Mouse (Mus musculus) megakaryocyte-erythroid progenitor cell, adult 5-6 weeks (primary cell): ENCODE results near the gene Polr2a. TPM values are rescaled to one million over a fixed set of nuclear protein-coding genes. Genes with fewer than 3 reads are reported as not detected.

Experiments
- ATAC-seq: replicated peaks from 2 replicates; pipeline ENCODE4 v1.8.0; 2016; ENCODE audit warnings: mild to moderate bottlenecking, inconsistent platforms; ENCODE audit not compliant: severe bottlenecking, poor library complexity, low FRiP score, low TSS enrichment
- total RNA-seq, 2 experiments: library from RNA; stranded (forward) in 1 of 2; stranded (reverse) in 1 of 2; fragments of 200-1000, 215-1000 nt in 1 of 2; fragments of >200 nt in 1 of 2; fragmentation: Nextera tagmentation in 1 of 2; gene quantifications; 2 replicates each; pipeline ENCODE4 v1.2.3; 2014 to 2017

Gene Polr2a
- total RNA-seq (2014; fragmentation: Nextera tagmentation) (106 TPM in 2 replicates), total RNA-seq (2017) (11.9 and 26.6 TPM in 2 replicates)

DNA sequence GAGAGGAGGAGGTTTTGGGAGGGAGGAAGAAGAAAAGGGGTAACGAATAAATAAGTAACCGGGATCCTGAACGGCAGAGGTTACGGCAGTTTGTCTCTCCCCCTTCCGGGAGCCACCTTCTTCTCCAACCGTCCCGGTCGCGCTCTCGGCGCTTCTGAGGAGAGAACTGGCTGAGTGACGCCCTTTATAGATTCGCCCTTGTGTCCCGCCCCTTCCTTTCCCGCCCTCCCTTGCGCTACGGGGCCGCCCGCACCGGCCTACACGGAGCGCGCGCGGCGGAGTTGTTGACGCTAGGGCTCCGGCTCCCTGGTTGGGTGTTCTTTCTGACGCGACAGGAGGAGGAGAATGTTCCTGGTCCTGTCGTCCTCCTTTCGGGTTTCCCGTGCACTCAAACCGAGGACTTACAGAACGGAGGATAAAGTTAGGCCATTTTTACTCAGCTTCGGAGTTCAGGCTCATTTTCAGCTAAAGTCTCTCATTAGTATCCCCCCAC is at the start of gene Polr2a:
Gene Polr2a (minus strand): TSS at position 160 of the 493 bp plus-strand sequence.
- peak; percentile 77 for ATAC-seq

DNA sequence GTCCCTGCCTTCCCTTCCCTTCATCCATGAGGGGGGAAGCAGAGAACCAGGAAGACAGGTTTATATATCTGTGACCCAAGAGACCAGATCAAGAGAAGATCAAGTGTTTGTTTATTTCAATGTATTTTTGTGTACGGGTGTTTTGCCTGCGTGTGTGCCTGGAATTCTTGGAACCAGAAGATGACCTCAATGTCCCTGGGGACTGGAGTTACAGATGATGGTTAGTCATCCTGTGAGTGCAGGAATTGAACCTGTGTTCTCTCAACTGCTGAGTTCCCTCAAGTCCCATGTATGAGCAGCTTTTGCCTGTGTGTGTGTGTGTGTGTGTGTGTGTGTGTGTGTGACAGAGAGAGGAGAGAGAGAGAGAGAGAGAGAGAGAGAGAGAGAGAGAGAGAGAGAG is 49.2 kb upstream of the Polr2a start:
- no peak for ATAC-seq

- no peak for ATAC-seq
Measured at GRCm38 (mm10) chr11:69806378-69806777, 47.9 kb upstream of the Polr2a start.

GRCm38 (mm10) chr11:69804972-69805909 is 46.8 kb upstream of the Polr2a start, which contains the start of gene Tmem102:
Gene Tmem102 (minus strand): TSS chr11:69805624.
- ATAC-seq = no peak

- ATAC-seq = no peak
Measured at GRCm38 (mm10) chr11:69804652-69804940, 46.2 kb upstream of the Polr2a start.

- peak; percentile 72 for ATAC-seq
Measured at GRCm38 (mm10) chr11:69803786-69804651, 45.6 kb upstream of the Polr2a start.

DNA sequence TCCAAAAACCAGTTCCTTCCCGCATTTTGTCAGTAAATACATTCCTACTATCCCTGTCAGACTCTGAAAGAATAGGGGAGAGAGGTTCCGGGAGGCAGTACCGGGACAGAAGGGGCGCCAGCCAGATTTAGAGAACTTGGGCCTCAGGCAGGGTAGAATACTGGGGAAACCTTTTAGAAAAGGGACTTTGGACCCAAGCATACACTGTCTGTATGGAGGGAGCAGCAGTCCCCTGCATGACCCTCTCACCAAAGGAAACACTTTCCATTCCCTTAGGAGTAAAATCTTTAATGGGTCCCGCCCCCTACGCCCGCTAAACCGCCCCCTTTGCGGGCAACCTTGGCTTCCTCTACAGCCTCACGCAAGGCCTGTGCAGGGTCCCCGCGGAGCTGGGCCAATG is 44.9 kb upstream of the Polr2a start:
- ATAC-seq = no peak; the same call in 1 of the 2 replicates

- ATAC-seq = 0 out of 2 replicates have a peak, but pooled peaks have one; percentile 31
Measured at GRCm38 (mm10) chr11:69802648-69803105, 44.2 kb upstream of the Polr2a start.

GRCm38 (mm10) chr11:69801379-69801977 is 43.0 kb upstream of the Polr2a start, which contains the start of gene Fgf11:
Gene Fgf11 (minus strand): TSS chr11:69801857.
- no peak for ATAC-seq

GRCm38 (mm10) chr11:69800392-69801197 is 42.2 kb upstream of the Polr2a start:
- ATAC-seq = no peak

DNA sequence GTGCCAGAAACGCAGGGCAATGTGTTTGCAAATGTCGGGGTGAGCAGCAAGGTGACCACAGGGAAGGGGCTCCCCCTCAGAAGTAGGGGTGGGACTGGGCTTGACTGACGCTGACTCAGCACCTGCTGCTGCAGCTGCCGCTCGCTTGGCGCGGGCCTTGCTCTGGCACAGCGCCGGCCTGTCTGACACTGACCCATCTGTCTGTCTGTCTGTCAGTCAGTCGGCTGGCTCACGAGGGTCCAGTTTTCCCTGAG is 41.6 kb upstream of the Polr2a start:
- no peak for ATAC-seq

- ATAC-seq = no peak
Measured at GRCm38 (mm10) chr11:69799394-69800137, 41.1 kb upstream of the Polr2a start.

- ATAC-seq = no peak
Measured at GRCm38 (mm10) chr11:69797924-69798323, 39.5 kb upstream of the Polr2a start.

- no peak for ATAC-seq
Measured at GRCm38 (mm10) chr11:69795983-69796435, 37.6 kb upstream of the Polr2a start.

DNA sequence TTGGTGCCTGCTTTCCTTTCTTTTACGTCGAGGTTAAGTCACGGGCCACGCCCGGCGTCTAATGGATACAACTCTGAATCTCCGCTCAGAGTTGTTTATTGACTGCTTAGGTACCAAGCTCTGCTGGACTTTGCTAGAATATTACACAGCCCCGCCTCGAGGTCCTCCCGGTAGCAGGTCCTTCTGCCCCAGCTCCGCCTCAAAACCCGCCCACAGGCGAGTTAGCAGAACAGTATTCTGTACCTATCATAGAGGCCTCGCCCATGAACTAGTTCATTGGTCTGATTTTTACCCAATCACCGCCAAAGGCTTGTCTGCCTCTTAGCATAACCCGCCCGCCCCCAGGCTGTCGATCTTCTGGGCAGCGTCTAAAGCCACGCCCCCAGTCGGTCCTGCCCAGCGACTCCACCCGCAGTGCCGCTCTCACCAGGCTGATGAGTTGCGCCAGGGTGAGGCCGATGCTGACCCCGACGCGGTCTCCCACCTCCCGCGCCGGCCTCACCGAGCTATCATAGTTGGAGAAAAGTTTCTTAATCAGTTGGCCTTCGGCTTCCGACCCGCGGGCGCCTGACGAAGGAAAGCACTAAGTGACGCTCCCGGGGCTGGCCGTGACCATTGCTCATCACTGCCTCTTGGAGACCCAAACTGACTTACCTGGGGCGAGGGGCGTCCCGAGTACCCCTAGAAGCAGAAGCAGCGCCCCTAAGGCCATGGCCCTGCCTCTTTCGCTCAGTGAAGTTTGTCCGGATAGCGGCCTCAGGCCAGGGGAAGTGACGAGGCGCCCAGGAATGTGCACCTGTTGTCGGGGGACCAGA is 36.9 kb upstream of the Polr2a start, which contains the start of gene Chrnb1:
Gene Chrnb1 (minus strand): TSS at position 776 of the 815 bp plus-strand sequence.
- ATAC-seq = peak; percentile 99

GRCm38 (mm10) chr11:69793429-69793828 is 35.0 kb upstream of the Polr2a start:
- no peak for ATAC-seq

DNA sequence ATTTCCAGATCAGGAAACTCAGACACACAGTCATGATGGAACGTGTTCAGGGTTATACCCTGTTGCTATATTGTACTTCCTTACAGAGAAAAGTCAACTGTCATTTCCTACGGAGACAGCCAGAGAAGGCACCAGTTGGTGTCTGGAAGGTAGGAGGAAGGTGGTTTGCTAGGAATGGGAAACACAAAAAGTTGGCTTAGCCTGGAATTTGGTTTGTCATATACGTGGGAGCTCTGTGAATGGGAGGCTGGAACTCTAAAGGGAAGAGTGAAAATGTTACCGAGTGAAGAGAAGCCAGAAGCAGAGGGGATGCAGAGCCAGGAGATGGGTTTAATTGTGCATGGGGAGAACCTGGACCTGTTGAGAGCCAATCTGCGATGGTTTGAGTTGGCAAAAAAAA is 33.0 kb upstream of the Polr2a start:
- no peak for ATAC-seq
